Mouse (Mus musculus) spleen, adult 2 months (tissue): ENCODE measurements around the gene Rrn3.

Source experiments
- CTCF ChIP-seq: fragments of 200-500 bp; IDR thresholded peaks from 2 replicates; pipeline ENCODE4 v1.5.1; 2011; ENCODE audit warnings: mild to moderate bottlenecking, inconsistent platforms; ENCODE audit not compliant: insufficient read depth, insufficient read length, insufficient replicate concordance; ENCODE audit errors: extremely low read depth
- POLR2A ChIP-seq: fragments of 200-500 bp; IDR thresholded peaks from 2 replicates; pipeline ENCODE4 v1.6.1; 2011; ENCODE audit warnings: low read depth, low read length, inconsistent platforms

GRCm38 (mm10) chr16:13834382-13834781 is 53.9 kb downstream of the Rrn3 start:
- TF ChIP-seq CTCF (no peak), POLR2A (no peak)
